Mouse (Mus musculus): ENCODE measurements around the gene Car9. TPM values are rescaled to one million over a fixed set of nuclear protein-coding genes. Genes with fewer than 3 reads are reported as not detected.

Gene Car9
- polyA plus RNA-seq (2017; shearing (Covaris generic)) = 0.42 TPM

DNA sequence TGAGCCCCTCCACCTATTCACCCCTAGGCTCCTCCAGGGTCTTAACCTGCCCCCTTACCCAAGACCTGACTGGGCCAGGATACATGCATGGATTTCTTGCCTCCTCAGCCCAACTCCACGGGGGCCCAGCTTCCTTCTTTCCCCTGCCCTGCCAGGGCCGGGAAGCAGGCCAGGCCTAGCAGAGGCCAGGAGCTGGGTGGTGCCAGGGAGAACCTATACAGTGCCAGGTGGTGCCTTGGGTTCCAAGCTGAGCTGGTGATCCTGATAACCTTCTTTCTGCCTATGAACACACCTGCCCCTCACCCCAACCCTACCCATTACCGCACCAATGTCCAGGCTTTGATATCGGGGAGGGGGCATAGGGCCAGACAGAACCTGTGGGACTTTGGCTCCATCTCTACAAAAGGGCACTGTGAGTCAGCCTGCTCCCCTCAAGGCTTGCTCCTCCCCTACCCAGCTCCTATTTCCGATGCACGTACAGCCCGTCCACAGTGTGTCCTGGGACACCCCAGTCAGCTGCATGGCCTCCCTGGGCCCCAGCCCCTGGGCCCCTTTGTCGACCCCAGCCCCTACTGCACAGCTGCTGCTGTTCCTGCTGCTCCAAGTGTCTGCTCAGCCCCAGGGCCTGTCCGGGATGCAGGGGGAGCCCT, at the start of gene Car9:
Gene Car9 (plus strand): TSS at position 431 of the 650 bp plus-strand sequence.

DNA sequence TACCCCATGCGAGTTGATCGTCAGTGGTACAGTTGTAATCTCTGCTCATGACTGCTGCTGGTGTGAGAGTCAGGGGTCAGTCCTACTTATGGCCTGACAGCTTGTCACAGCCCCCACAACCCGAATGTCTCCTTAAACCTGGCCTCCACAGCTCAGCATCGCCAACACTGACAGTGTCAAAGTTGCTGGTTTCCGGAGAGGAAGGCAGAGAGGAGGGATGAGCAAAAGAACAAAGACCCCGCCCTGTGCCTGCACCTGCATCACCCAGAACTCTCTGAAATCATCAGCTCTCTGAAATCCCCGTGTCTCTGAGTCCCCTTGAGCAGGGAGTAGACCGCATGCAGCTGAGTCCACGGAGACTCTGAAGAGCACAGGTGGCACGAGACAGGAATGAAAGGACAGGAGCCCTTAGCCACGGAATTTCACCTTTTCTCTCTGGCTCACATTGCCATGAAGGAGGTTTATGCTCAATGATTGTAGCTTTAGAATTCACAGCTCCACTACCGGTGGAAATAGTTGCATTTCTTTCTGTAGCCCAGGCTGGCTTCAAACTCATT, 23.2 kb upstream of the Car9 start, which contains the start of gene Sit1:
Gene Sit1 (minus strand): TSS at position 200 of the 557 bp plus-strand sequence.

DNA sequence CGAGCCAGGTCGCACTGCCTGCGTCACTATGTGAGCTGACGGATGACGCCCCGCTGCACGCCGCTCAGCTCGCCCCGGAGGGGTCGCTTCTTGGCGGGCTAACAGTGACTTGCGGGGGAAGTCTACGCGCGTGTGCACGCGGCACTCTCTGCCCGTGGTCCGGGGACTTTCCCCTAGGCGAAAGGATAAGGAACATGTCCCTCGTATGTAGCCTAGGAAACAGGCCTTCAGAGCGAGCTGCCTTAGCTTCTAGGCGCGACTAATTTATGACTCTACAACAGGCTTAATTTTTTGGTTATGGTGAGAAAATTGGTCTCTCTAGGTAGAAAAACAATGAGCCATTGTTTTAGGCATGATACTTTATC, 14.0 kb upstream of the Car9 start, which contains the start of gene Ccdc107:
Gene Ccdc107 (plus strand): TSS at position 80 of the 365 bp plus-strand sequence.

DNA sequence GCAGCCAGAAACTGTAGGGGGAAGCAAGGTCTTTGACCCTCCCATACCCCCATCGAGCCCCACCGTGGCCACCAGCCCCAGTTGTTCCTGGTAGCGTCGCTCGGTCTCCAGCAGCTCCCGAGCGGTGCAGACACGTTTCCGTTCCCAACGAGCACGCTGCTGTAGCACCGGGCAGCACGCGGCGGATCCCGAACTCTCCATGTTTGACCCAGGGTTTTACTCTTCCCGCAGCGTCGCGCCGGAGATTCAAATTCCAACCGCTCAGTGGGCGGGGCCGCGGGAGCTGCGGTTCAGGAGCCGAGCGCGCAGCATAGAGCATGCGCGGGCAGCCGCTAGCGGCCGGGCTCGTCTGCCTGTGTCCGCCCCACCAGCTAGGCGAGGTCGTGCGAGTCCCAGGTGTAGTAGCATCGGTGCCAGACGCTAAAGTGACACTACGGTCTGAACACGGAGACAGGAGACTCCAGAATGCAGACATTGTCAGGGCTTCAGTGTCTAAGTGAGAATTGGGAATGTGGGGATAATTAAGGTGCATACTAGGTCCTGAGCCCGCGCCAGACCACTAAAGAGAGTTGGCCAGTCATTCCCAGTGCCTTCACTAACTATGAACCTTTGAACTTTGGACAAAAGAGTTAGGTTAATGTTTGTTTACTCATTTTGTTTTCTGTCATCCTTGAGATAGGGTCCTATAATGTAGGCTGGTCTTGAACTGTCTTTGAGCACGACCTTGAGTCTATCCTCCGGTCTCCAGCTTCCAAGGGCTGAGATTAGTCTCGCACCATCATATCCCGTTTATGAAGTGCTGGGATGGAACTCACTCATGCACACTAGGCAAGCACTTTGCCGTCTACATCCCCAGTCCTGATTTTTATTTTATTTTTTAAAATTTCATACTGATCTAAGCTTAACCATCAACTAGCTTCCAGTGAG, 7.1 kb upstream of the Car9 start, which contains the start of gene Arhgef39:
Gene Arhgef39 (minus strand): TSS at position 289 of the 927 bp plus-strand sequence.

DNA sequence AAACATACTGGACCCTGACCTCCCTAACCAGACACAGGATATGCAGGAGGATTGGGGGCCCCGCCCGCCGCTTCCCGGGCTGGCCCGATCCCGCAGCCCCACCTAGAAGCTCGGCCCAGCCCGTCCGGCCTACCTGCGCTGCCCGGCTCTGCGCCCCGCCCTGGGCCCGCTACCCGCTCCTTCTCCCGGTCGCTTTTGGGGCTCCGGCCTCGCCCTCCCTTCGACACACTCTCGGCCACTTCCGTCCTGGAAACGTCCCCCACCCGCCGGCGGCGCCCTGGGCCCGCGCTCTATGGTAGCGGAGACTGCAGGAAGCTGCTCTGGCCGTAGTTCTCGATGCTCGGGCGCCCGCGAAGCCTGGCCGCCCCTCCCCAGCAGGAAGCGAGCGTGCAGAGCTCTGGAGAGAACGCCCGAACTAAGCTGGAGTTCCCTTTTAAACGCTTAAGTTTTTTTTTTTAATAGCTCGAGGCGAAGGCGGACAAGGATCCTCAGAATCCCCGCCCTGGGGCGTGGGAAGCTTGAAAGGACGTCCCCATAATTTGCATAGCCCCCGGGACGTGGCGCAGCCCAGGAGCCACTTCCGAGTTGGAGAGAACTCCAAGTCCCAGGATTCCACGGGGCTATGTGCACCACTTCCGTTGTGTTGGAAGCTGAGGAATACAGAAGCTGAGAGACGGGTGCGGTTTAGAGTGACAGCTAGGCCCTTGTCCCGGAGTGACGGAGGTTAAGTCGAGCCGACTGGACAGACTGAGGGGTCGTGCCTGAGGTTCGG, 55.4 kb downstream of the Car9 start, which contains the start of the genes Creb3 and Tln1:
Gene Creb3 (plus strand): TSS at position 336 of the 772 bp plus-strand sequence.
Gene Tln1 (minus strand): TSS at position 695 of the 772 bp plus-strand sequence.

Other genes with a start within 250 kb of the Car9 start
- not detected for gene Atp8b5, start 239.8 kb upstream of the Car9 start, polyA plus RNA-seq (2017; shearing (Covaris generic))
- not detected for gene Rusc2, start 125.0 kb upstream of the Car9 start, polyA plus RNA-seq (2017; shearing (Covaris generic))
- gene Fam166b, start 77.8 kb upstream of the Car9 start, polyA plus RNA-seq (2017; shearing (Covaris generic)) = not detected
- gene Tesk1, start 65.0 kb upstream of the Car9 start, polyA plus RNA-seq (2017; shearing (Covaris generic)) = 44.9 TPM
- gene Cd72, start 52.3 kb upstream of the Car9 start, polyA plus RNA-seq (2017; shearing (Covaris generic)) = 59.9 TPM
- 102 TPM for gene Sit1, start 23.2 kb upstream of the Car9 start, polyA plus RNA-seq (2017; shearing (Covaris generic))
- gene Ccdc107, start 14.1 kb upstream of the Car9 start, polyA plus RNA-seq (2017; shearing (Covaris generic)) = 52.6 TPM
- gene Arhgef39, start 7.3 kb upstream of the Car9 start, polyA plus RNA-seq (2017; shearing (Covaris generic)) = 6.2 TPM
- gene Tpm2, start 16.8 kb downstream of the Car9 start, polyA plus RNA-seq (2017; shearing (Covaris generic)) = not detected
- 82.1 TPM for gene Creb3, start 55.4 kb downstream of the Car9 start, polyA plus RNA-seq (2017; shearing (Covaris generic))
- gene Tln1, start 55.7 kb downstream of the Car9 start, polyA plus RNA-seq (2017; shearing (Covaris generic)) = 240 TPM
- 9.6 TPM for gene Rgp1, start 71.7 kb downstream of the Car9 start, polyA plus RNA-seq (2017; shearing (Covaris generic))
- gene Gba2, start 71.9 kb downstream of the Car9 start, polyA plus RNA-seq (2017; shearing (Covaris generic)) = 39.8 TPM
- 2.4 TPM for gene Msmp, start 77.5 kb downstream of the Car9 start, polyA plus RNA-seq (2017; shearing (Covaris generic))
- not detected for gene Npr2, start 125.0 kb downstream of the Car9 start, polyA plus RNA-seq (2017; shearing (Covaris generic))
- gene Spag8, start 146.6 kb downstream of the Car9 start, polyA plus RNA-seq (2017; shearing (Covaris generic)) = not detected
- gene Hint2, start 149.5 kb downstream of the Car9 start, polyA plus RNA-seq (2017; shearing (Covaris generic)) = 37.8 TPM
- gene Tmem8b, start 162.0 kb downstream of the Car9 start, polyA plus RNA-seq (2017; shearing (Covaris generic)) = 1.2 TPM
- 0.96 TPM for gene Fam221b, start 162.2 kb downstream of the Car9 start, polyA plus RNA-seq (2017; shearing (Covaris generic))
- not detected for gene Olfr70, start 193.8 kb downstream of the Car9 start, polyA plus RNA-seq (2017; shearing (Covaris generic))
- gene Olfr71, start 203.3 kb downstream of the Car9 start, polyA plus RNA-seq (2017; shearing (Covaris generic)) = not detected
- not detected for gene Hrct1, start 220.2 kb downstream of the Car9 start, polyA plus RNA-seq (2017; shearing (Covaris generic))
- gene Spaar, start 223.1 kb downstream of the Car9 start, polyA plus RNA-seq (2017; shearing (Covaris generic)) = not detected